Mouse (Mus musculus) embryonic fibroblast, embryonic 13.5 days (primary cell): ENCODE results near the gene Arhgef3.

Experiments
- CTCF ChIP-seq: IDR thresholded peaks from 2 replicates; pipeline ENCODE4 v1.5.1; 2011; ENCODE audit warnings: mild to moderate bottlenecking, control low read depth, low read length, moderate library complexity, borderline replicate concordance; ENCODE audit not compliant: insufficient read depth
- POLR2A ChIP-seq: IDR thresholded peaks from 2 replicates; pipeline ENCODE4 v1.6.1; 2011; ENCODE audit warnings: low read depth, mild to moderate bottlenecking, control low read depth, low read length, moderate library complexity

DNA sequence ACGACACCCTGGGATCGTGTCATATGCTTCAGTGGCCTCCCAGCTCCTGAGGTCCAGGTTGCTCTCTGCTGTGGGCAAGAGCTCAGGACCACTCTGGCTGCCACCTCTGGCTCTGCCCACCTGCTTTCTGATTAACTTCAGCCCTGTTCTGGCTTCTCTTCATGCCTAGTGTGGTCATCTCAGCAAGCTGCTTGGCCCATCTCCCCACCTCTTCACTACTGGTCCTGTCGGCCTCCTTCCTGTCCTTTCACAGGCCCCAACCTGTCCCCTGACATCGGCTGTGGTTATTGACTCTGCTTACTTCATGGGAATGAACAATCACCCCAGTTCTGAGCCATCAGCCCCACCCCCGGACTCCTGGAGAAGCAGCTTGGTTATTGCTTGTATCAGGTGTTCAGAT, 128.9 kb downstream of the Arhgef3 start:
- TF ChIP-seq POLR2A (no peak), CTCF (no peak)
